Mouse (Mus musculus) testis, adult 2 months (tissue): ENCODE data around the gene Aes.

Experiments
- CTCF ChIP-seq: fragments of 200-500 bp; IDR thresholded peaks from 2 replicates; pipeline ENCODE4 v1.5.1; 2012; ENCODE audit warnings: low read depth, mild to moderate bottlenecking, inconsistent platforms, low read length, moderate library complexity; ENCODE audit not compliant: control insufficient read depth, insufficient read depth, insufficient replicate concordance
- POLR2A ChIP-seq: fragments of 200-500 bp; IDR thresholded peaks from 2 replicates; pipeline ENCODE4 v1.6.1; 2012; ENCODE audit warnings: low read depth, mild to moderate bottlenecking, inconsistent platforms, low read length, moderate library complexity; ENCODE audit not compliant: control insufficient read depth

DNA sequence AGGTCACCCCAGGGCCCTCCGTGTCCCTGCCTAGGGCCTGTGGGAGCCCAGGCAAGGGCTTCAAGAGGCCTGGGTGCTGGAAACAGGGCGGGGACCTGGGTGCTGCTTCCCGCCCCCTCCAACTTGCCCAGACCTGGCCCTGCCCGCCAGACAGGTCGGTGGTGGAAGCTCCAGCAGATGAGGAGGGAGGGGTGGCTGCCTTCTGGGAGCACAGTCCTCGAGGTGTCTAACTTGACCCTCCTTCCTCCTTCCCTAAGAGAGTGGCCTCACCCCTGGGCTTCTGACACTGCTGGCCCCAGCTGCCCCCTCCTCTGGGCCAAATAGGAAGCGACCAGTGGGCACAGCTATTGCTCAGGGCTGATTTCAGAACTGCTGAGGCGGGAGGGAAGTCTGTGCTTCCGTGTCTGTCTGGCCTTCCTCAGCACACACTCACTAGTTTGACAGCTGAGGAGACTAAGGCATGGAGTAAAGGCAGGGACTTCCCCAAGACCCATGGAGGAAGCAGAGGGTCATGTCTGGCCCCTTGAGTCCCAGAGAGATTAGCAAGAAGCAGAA lies 35.2 kb upstream of the Aes start, which contains the start of gene Gna15:
- TF ChIP-seq POLR2A = no peak
- no peak for TF ChIP-seq CTCF
